Mouse (Mus musculus) hindbrain, embryonic 12.5 days (tissue): ENCODE measurements around the gene Polh. TPM values are rescaled to one million over a fixed set of nuclear protein-coding genes. Genes with fewer than 3 reads are reported as not detected.

Source experiments
- ATAC-seq: fragments of 200-750 bp; cut with Nextera tagmentation; 2 replicates; pipeline ENCODE4 v1.8.0; 2017; ENCODE audit warnings: moderate TSS enrichment; ENCODE audit not compliant: low FRiP score
- H3K27ac ChIP-seq: fragments of 300-500 bp; sonication (generic); 2 replicates; pipeline ENCODE4 v1.5.1; 2016; ENCODE audit warnings: mild to moderate bottlenecking
- H3K27me3 ChIP-seq: fragments of 300-500 bp; sonication (generic); 2 replicates; pipeline ENCODE4 v1.6.1; 2016; ENCODE audit warnings: mild to moderate bottlenecking
- H3K36me3 ChIP-seq: fragments of 300-500 bp; sonication (generic); 2 replicates; pipeline ENCODE4 v1.6.1; 2016; ENCODE audit warnings: mild to moderate bottlenecking
- H3K4me1 ChIP-seq: fragments of 300-500 bp; sonication (generic); 2 replicates; pipeline ENCODE4 v1.6.1; 2016
- H3K4me2 ChIP-seq: fragments of 300-500 bp; sonication (generic); replicated peaks from 2 replicates; pipeline ENCODE4 v1.6.1; 2016; ENCODE audit warnings: mild to moderate bottlenecking
- H3K4me3 ChIP-seq: fragments of 300-500 bp; sonication (generic); 2 replicates; pipeline ENCODE4 v1.5.1; 2016; ENCODE audit warnings: mild to moderate bottlenecking
- H3K9ac ChIP-seq: fragments of 300-500 bp; sonication (generic); 2 replicates; pipeline ENCODE4 v1.6.1; 2016; ENCODE audit warnings: mild to moderate bottlenecking, moderate library complexity
- H3K9me3 ChIP-seq: fragments of 300-500 bp; sonication (generic); replicated peaks from 2 replicates; pipeline ENCODE4 v1.6.1; 2016; ENCODE audit warnings: mild to moderate bottlenecking
- WGBS: fragments of 180-500 bp; shearing (Covaris S2); methylation state at CpG from one replicate; pipeline ENCODE4 v1.1.7; 2016; 5-methylcytosine and 5-hydroxymethylcytosine counted together
- polyA plus RNA-seq: library from polyadenylated mRNA; unstranded; fragments of >200 nt; fragmentation: Nextera tagmentation; extraction: Ambion mirVana; gene quantifications from 2 replicates; pipeline ENCODE4 v1.2.1, GENCODE M21; 2016

Polh gene
- polyA plus RNA-seq, 1 experiment from 2014 or later, result 12.4 TPM

GRCm38 (mm10) chr17:46154336-46154735, 48.1 kb downstream of the Polh start:
- Histone ChIP-seq H3K27me3 (no peaks in the 10 kb centered on the region), H3K4me2 (no peak overlapping the region), H3K27ac (no peak overlapping the region), H3K36me3 (no peaks in the 10 kb centered on the region), H3K9ac (no peak overlapping the region), H3K4me3 (no peak overlapping the region), H3K4me1 (peaks cover 9% of the 10 kb centered on the region), H3K9me3 (no peaks in the 10 kb centered on the region)
- ATAC-seq, result no peak
- 92% methylated on average over 3 of the region's 3 CpGs for WGBS

DNA sequence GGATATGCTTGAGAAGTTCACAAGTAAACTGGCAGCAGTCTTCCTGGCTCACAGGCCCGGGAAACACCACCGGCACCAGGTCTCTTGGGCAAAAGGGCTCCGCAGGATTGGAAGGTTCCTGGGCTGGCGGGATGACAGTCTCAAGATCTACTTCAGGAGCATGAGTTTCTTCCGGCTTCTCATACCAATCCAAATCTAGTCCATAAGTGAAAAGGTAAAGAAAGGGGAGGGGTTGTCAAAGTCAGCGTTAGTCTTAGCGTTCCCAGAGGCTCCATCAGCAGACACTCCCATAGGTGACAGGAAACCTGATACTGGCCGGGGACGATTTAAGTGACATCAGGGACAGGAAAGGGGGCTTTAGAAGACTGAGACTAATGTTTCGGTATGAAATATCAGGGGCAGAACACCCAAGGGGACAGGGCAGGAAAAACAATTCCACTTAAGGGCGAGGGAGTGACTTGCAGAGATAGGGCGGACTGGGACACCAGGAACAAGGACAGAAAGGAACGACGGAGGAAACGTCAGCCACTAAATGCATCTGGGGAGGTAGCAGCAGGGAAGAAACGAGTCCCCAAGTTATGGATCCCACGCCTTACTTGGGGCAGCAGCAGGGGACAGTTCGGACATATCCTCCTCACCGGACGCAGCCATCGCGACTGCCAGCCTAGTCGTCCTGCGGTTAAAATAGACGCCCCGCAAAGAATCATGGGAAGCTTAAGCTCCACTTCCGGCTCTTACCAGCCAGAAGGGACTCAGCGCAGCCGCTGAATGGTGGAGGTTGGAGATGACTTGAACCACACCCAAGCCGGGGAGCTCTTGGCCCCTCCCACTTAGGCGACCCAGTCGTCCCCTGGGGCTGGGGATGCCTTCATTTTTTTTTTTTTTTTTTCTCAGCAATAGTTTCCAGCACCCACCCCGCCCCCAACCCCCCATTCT, 49.3 kb downstream of the Polh start, which contains the start of gene Mad2l1bp:
Mad2l1bp (minus strand) TSS at position 707 of the 936 bp plus-strand sequence.
- Histone ChIP-seq H3K27ac (peak within 1 kb of the TSS; percentile 30; the same call in 1 of the 2 replicates), H3K4me2 (peak within 1 kb of the TSS; percentile 76), H3K4me1 (peaks cover 9% of the 10 kb centered on the region), H3K4me3 (peak within 1 kb of the TSS; percentile 54), H3K9ac (peak within 1 kb of the TSS; percentile 75), H3K36me3 (peaks cover 11% of the 10 kb centered on the region), H3K27me3 (no peaks in the 10 kb centered on the region), H3K9me3 (no peaks in the 10 kb centered on the region)
- peak; percentile 90 for ATAC-seq
- WGBS, result 7% methylated on average over 33 of the region's 33 CpGs

GRCm38 (mm10) chr17:46143578-46144423, 58.6 kb downstream of the Polh start, which contains the start of gene Rsph9:
Gene Rsph9 (minus strand): TSS chr17:46144216.
- Histone ChIP-seq H3K9ac (peak within 1 kb of the TSS; percentile 64), H3K27ac (peak within 1 kb of the TSS; percentile 49), H3K27me3 (no peaks in the 10 kb centered on the region), H3K36me3 (peaks cover 29% of the 10 kb centered on the region), H3K9me3 (no peaks in the 10 kb centered on the region), H3K4me1 (peaks cover 15% of the 10 kb centered on the region), H3K4me3 (peak within 1 kb of the TSS; percentile 47), H3K4me2 (peak within 1 kb of the TSS; percentile 72)
- peak; percentile 95 for ATAC-seq
- 8% methylated on average over 37 of the region's 37 CpGs for WGBS

- Histone ChIP-seq H3K4me1 (peaks cover 15% of the 10 kb centered on the region), H3K27me3 (no peaks in the 10 kb centered on the region), H3K27ac (no peak overlapping the region), H3K36me3 (no peaks in the 10 kb centered on the region), H3K9ac (no peak overlapping the region), H3K4me3 (no peak overlapping the region), H3K9me3 (no peaks in the 10 kb centered on the region), H3K4me2 (no peak overlapping the region)
- no peak for ATAC-seq
- 91% methylated on average over 3 of the region's 3 CpGs for WGBS
Measured at GRCm38 (mm10) chr17:46139872-46140271, 62.6 kb downstream of the Polh start.

- no peak for ATAC-seq
Measured at GRCm38 (mm10) chr17:46138563-46139236, 63.7 kb downstream of the Polh start.

DNA sequence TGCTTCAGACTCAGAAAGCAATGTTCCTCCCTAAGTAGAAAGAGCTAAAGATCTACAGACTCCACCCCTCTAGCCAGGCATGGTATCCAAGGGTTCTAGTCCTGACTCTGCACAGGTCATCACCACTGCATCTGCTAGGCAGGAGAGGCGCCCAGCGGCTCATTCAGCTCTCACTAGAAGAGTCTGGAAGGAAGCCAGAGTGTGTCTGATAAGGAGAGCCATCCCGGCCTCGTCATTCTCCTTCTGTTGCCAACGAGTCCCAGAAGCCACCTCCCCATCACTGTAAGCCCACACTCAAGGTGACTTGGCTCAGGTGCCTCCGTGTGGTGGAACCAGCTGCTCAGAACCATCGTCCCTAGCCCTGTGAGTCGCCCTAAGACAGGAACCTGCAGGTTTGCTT, 69.6 kb downstream of the Polh start:
- Histone ChIP-seq H3K9me3 (no peaks in the 10 kb centered on the region), H3K27ac (no peak overlapping the region), H3K9ac (no peak overlapping the region), H3K4me3 (no peak overlapping the region), H3K4me1 (no peaks in the 10 kb centered on the region; the same call in 1 of the 2 replicates), H3K36me3 (peaks cover 28% of the 10 kb centered on the region), H3K4me2 (no peak overlapping the region), H3K27me3 (no peaks in the 10 kb centered on the region)
- no peak for ATAC-seq
- 76% methylated on average over 8 of the region's 8 CpGs for WGBS

More at GRCm38 (mm10) chr17:46138563-46139236, 63.7 kb downstream of the Polh start:
- WGBS, result 84% methylated on average over 8 of the region's 8 CpGs
- Histone ChIP-seq H3K4me1 (peaks cover 7% of the 10 kb centered on the region), H3K9me3 (no peaks in the 10 kb centered on the region), H3K9ac (no peak overlapping the region), H3K4me3 (no peak overlapping the region), H3K27me3 (no peaks in the 10 kb centered on the region), H3K27ac (no peak overlapping the region), H3K4me2 (no peak overlapping the region), H3K36me3 (no peaks in the 10 kb centered on the region)

DNA sequence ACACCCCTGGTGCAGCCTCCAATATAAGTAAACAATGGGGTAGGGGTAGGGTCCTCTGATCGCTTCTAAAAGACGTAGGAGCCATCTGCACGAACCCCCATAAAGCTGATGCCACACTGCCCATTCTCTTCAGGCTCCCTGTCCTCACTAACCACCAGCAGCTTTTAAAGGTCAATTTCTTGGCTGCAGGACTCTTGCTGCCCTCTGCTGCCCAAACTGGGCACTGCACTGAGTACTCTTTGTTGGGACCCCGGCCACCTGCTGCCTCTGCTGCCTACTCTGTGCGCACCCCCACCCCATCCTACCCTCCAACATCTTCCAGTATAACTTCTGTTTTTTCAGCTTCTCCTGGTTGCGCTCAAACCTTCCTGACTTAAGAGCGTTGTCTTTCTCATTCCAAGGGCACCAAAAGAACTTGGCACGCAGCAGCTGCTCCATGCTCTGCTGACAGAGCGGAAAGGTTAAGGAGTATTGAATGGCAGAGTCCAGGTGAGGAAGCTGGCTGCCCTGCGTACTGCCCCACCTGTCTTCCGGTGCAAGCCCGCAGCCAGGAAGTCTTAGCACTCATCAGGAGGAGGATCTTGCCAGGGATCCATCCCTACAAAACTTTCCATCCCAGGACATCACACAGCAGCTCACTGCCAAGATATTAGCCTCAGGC, 70.3 kb downstream of the Polh start:
- Histone ChIP-seq H3K27ac (no peak overlapping the region), H3K4me3 (no peak overlapping the region), H3K4me2 (no peak overlapping the region), H3K9me3 (no peaks in the 10 kb centered on the region), H3K36me3 (peaks cover 35% of the 10 kb centered on the region), H3K4me1 (no peaks in the 10 kb centered on the region; the same call in 1 of the 2 replicates), H3K9ac (no peak overlapping the region), H3K27me3 (no peaks in the 10 kb centered on the region)
- ATAC-seq, result peak; percentile 61; the same call in 1 of the 2 replicates
- WGBS, result 15% methylated on average over 12 of the region's 12 CpGs

DNA sequence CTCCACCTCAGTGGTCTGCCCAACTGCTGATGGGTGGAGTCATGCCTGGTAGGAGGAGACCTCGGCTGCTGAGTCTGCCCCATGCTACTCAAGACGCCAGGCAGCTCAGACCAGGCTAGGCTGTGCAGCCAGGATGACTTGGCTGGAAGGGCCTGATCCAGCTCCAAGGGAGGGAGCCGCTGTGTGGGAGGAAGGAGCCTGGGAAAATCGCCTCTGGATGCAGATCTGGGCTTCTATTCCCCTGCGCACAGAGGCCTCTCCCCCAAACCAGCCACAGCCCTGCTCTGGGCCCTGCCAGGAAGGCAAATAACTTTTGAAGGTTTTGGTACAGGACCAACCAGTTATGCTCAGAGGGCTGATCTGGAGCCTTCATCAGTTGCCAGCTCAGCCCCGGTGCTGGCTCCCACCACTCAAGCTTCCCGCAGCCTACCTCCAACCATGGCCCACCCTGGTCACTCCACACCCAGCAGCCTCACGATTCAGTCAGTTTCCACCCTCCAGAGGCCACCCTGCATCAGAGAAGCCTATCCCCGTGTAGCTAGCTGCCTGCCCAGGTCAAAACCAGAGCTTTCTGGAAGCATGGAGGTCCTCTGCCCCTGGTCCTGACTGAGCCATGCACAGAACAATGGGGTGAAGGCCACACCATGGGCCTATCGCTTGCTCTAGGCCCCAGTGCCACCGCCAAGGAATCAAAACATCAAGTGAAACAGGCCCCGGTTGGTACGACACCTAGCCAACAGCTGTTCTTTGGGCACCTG, 72.5 kb downstream of the Polh start:
- Histone ChIP-seq H3K4me3 (no peak overlapping the region), H3K4me1 (no peaks in the 10 kb centered on the region; the same call in 1 of the 2 replicates), H3K36me3 (peaks cover 57% of the 10 kb centered on the region), H3K4me2 (no peak overlapping the region), H3K27ac (no peak overlapping the region), H3K27me3 (no peaks in the 10 kb centered on the region), H3K9me3 (no peaks in the 10 kb centered on the region), H3K9ac (no peak overlapping the region)
- 82% methylated on average over 13 of the region's 13 CpGs for WGBS
- no peak for ATAC-seq

- H3K27ac ChIP-seq, result no peak overlapping the region
- no peak overlapping the region for H3K9ac ChIP-seq
- H3K4me3 ChIP-seq, result no peak overlapping the region
- H3K4me1 ChIP-seq, result no peaks in the 10 kb centered on the region; the same call in 1 of the 2 replicates
- H3K9me3 ChIP-seq, result no peaks in the 10 kb centered on the region
- 81% methylated on average over 6 of the region's 6 CpGs for WGBS
- no peak for ATAC-seq
- H3K4me2 ChIP-seq, result no peak overlapping the region
- H3K27me3 ChIP-seq, result no peaks in the 10 kb centered on the region
- peaks cover 77% of the 10 kb centered on the region for H3K36me3 ChIP-seq
Measured at GRCm38 (mm10) chr17:46127814-46128493, 74.5 kb downstream of the Polh start.

DNA sequence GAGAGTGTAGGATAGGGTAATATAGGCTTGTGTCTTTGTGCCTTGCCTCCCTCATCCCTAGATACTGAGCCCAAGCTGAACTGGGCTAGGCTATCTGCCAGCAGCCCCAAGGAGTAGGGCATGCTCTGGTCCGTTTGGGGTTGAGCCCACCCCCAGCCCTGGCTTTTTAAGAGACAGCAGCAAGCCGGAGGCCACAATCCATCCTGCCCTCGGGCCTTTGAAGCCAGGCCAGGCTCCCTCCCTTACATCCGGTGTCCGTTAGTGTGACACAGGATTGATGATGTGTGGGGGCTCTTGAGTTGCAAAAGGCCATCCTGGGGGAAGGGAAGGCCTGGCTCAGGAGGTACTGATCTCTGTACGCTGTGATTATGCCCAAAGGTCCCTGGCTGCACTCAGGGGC, 75.8 kb downstream of the Polh start:
- ATAC-seq, result no peak
- Histone ChIP-seq H3K9ac (no peak overlapping the region; the same call in 1 of the 2 replicates), H3K27ac (no peak overlapping the region), H3K4me3 (no peak overlapping the region), H3K4me2 (no peak overlapping the region), H3K9me3 (no peaks in the 10 kb centered on the region), H3K4me1 (no peaks in the 10 kb centered on the region), H3K36me3 (peaks cover 90% of the 10 kb centered on the region), H3K27me3 (no peaks in the 10 kb centered on the region)
- 86% methylated on average over 6 of the region's 6 CpGs for WGBS
